Mouse (Mus musculus) adrenal gland, postnatal 14 days (tissue): ENCODE measurements around the gene Efcab7. TPM values are rescaled to one million over a fixed set of nuclear protein-coding genes. Genes with fewer than 3 reads are reported as not detected.

Experiments
- DNase-seq: peaks from one replicate; pipeline ENCODE4 v3.0.0; 2021; ENCODE audit warnings: mixed read lengths
- long read RNA-seq, 2 experiments: library from polyadenylated mRNA; stranded (forward); transcript quantifications; one replicate each; pipeline ENCODE4 v2.0.0; 2021
- total RNA-seq: library from RNA; stranded (reverse); gene quantifications from 2 replicates; pipeline ENCODE4 v1.2.3, GENCODE M21; 2021

Gene Efcab7
- 6.0 and 7.6 TPM in 2 replicates for total RNA-seq
- long read RNA-seq, experiment 1: 0 reads
- long read RNA-seq, experiment 2: 0 reads

- DNase-seq: peak; percentile 89
These were observed at the start of gene Efcab7 for GRCm38 (mm10) chr4:99829094-99830073. TSS of gene Efcab7 (plus strand) at chr4:99829198.

- DNase-seq: no peak
These were observed 36.6 kb upstream of the Efcab7 start for GRCm38 (mm10) chr4:99792365-99792764.

GRCm38 (mm10) chr4:99816697-99817460 is 12.1 kb upstream of the Efcab7 start:
- no peak for DNase-seq

GRCm38 (mm10) chr4:99828337-99828736 is 661 bp upstream of the Efcab7 start:
- no peak for DNase-seq

- no peak for DNase-seq
These were observed 282 bp upstream of the Efcab7 start for GRCm38 (mm10) chr4:99828739-99829093.

- DNase-seq: peak; percentile 12
These were observed 52.9 kb downstream of the Efcab7 start for GRCm38 (mm10) chr4:99881882-99882281.

GRCm38 (mm10) chr4:99882405-99882804 is 53.4 kb downstream of the Efcab7 start:
- no peak for DNase-seq

- peak; percentile 16 for DNase-seq
These were observed 85.0 kb downstream of the Efcab7 start for GRCm38 (mm10) chr4:99913894-99914451.

GRCm38 (mm10) chr4:99926380-99926779 is 97.4 kb downstream of the Efcab7 start:
- DNase-seq: no peak

- no peak for DNase-seq
These were observed 99.5 kb downstream of the Efcab7 start for GRCm38 (mm10) chr4:99928521-99928920.

GRCm38 (mm10) chr4:99929149-99929612 is 100.2 kb downstream of the Efcab7 start, which contains the start of gene Pgm1:
TSS of gene Pgm1 (plus strand) at chr4:99929414.
- DNase-seq: peak; percentile 93

- peak; percentile 92 for DNase-seq
These were observed 100.9 kb downstream of the Efcab7 start, which contains the start of gene Itgb3bp for GRCm38 (mm10) chr4:99929613-99930517. TSS of gene Itgb3bp (minus strand) at chr4:99929813.

- DNase-seq: peak; percentile 28
These were observed 101.7 kb downstream of the Efcab7 start for GRCm38 (mm10) chr4:99930518-99931239.

GRCm38 (mm10) chr4:99931240-99931580 is 102.2 kb downstream of the Efcab7 start:
- no peak for DNase-seq

GRCm38 (mm10) chr4:99931807-99932206 is 102.8 kb downstream of the Efcab7 start:
- DNase-seq: no peak

GRCm38 (mm10) chr4:99934859-99935258 is 105.9 kb downstream of the Efcab7 start:
- peak; percentile 31 for DNase-seq

GRCm38 (mm10) chr4:99936278-99936677 is 107.3 kb downstream of the Efcab7 start:
- DNase-seq: no peak

- no peak for DNase-seq
These were observed 110.9 kb downstream of the Efcab7 start for GRCm38 (mm10) chr4:99939711-99940505.

GRCm38 (mm10) chr4:99941655-99942414 is 112.8 kb downstream of the Efcab7 start:
- peak; percentile 86 for DNase-seq
